Mouse (Mus musculus): ENCODE data around the gene Leng8. TPM values are rescaled to one million over a fixed set of nuclear protein-coding genes. Genes with fewer than 3 reads are reported as not detected.

Leng8 gene
- polyA plus RNA-seq, 1 experiment from 2014 or later: 66.7 TPM

DNA sequence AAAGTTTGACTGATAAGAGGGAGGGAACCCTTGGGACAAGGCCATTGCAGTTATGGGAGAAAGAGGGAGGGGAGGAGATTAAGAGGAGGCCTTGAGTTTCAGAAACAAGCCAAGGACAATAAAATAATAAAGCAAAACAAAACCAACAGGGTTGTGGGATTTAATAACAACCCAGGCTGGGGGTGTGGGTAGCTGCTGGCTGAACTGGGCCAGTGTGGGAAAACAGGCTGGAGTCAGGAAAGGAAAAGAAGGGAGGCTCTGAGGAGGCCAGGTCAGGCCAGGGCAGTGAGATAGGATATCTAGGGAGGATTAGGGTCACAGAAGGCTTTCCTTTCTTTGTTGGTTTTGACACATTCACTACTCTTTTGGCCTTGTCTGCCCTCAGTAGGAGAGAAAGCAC, 30.3 kb downstream of the Leng8 start:
- no peak overlapping the region for H3K4me3 ChIP-seq (replicated peaks; ENCODE audit: low read length)
- H3K27me3 ChIP-seq (ENCODE audit: control insufficient read depth, insufficient read depth, low read length): no peaks in the 10 kb centered on the region
- H3K36me3 ChIP-seq (replicated peaks; ENCODE audit: control insufficient read depth, insufficient read depth): no peaks in the 10 kb centered on the region
- H3K4me1 ChIP-seq (replicated peaks; ENCODE audit: control insufficient read depth, insufficient read depth, low read length): peaks cover 5% of the 10 kb centered on the region
- no peak overlapping the region for H3K4me2 ChIP-seq (replicated peaks)
- no peak overlapping the region for H3K9ac ChIP-seq
- H3K27ac ChIP-seq: no peak overlapping the region
- no peaks in the 10 kb centered on the region for H3K9me3 ChIP-seq (ENCODE audit: control insufficient read depth, low read length)
- DNase-seq (ENCODE audit: low spot score) (no peak), ATAC-seq (ENCODE audit: low FRiP score) (no peak)

- Histone ChIP-seq H3K9me3 (ENCODE audit: control insufficient read depth, low read length) (no peaks in the 10 kb centered on the region), H3K4me3 (replicated peaks; ENCODE audit: low read length) (no peak overlapping the region), H3K27me3 (ENCODE audit: control insufficient read depth, insufficient read depth, low read length) (no peaks in the 10 kb centered on the region), H3K9ac (no peak overlapping the region), H3K4me1 (replicated peaks; ENCODE audit: control insufficient read depth, insufficient read depth, low read length) (no peaks in the 10 kb centered on the region), H3K27ac (no peak overlapping the region), H3K36me3 (replicated peaks; ENCODE audit: control insufficient read depth, insufficient read depth) (no peaks in the 10 kb centered on the region), H3K4me2 (replicated peaks) (no peak overlapping the region)
- 85% methylated on average over 6 of the region's 6 CpGs for WGBS
- DNase-seq (ENCODE audit: low spot score) (no peak), ATAC-seq (ENCODE audit: low FRiP score) (no peak)
These were observed 33.5 kb downstream of the Leng8 start for GRCm38 (mm10) chr7:4170193-4170938.

DNA sequence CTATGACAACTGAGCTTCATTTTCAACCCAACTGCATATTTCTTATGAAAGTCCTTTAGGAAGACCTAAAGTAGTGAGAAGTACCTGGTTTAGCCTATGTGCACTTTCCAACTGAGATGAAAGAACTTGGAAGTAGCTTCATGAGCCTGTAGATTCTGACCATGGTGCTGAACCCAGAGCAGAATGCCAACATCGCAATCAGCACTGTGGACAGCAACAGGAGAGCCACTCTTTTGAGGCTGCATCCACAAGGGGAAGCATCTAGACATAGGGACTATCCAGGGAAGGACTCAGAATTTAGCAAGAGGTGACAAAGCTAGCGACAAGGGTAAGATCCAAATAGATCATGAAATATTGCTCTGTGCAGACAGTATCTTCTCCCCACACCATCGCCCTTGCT, 41.6 kb downstream of the Leng8 start:
- ATAC-seq (ENCODE audit: low FRiP score): no peak
- Histone ChIP-seq H3K4me3 (replicated peaks; ENCODE audit: low read length) (no peak overlapping the region), H3K4me1 (replicated peaks; ENCODE audit: control insufficient read depth, insufficient read depth, low read length) (no peaks in the 10 kb centered on the region), H3K27me3 (ENCODE audit: control insufficient read depth, insufficient read depth, low read length) (no peaks in the 10 kb centered on the region), H3K4me2 (replicated peaks) (no peak overlapping the region), H3K9me3 (ENCODE audit: control insufficient read depth, low read length) (no peaks in the 10 kb centered on the region), H3K36me3 (replicated peaks; ENCODE audit: control insufficient read depth, insufficient read depth) (no peaks in the 10 kb centered on the region), H3K27ac (no peak overlapping the region), H3K9ac (no peak overlapping the region)
- DNase-seq (ENCODE audit: low spot score): no peak
- WGBS: 43% methylated on average over 3 of the region's 3 CpGs

Other genes with a start within 250 kb of the Leng8 start
- gene Gm14548, start 238.9 kb upstream of the Leng8 start, polyA plus RNA-seq (2014; fragmentation: Nextera tagmentation; extraction: Ambion mirVana): not detected in 2 replicates
- gene Lilra6, start 221.5 kb upstream of the Leng8 start, polyA plus RNA-seq (2014; fragmentation: Nextera tagmentation; extraction: Ambion mirVana): not detected in 2 replicates
- gene Lair1, start 73.8 kb upstream of the Leng8 start, polyA plus RNA-seq (2014; fragmentation: Nextera tagmentation; extraction: Ambion mirVana): 2.8 and 3.4 TPM in 2 replicates
- gene Ttyh1, start 17.6 kb upstream of the Leng8 start, polyA plus RNA-seq (2014; fragmentation: Nextera tagmentation; extraction: Ambion mirVana): 148 and 151 TPM in 2 replicates
- gene Leng9, start 13.3 kb downstream of the Leng8 start, polyA plus RNA-seq (2014; fragmentation: Nextera tagmentation; extraction: Ambion mirVana): 3.1 and 3.7 TPM in 2 replicates
- 7.0 and 7.2 TPM in 2 replicates for gene Cdc42ep5, start 27.8 kb downstream of the Leng8 start, polyA plus RNA-seq (2014; fragmentation: Nextera tagmentation; extraction: Ambion mirVana)
- gene Lilra5, start 100.7 kb downstream of the Leng8 start, polyA plus RNA-seq (2014; fragmentation: Nextera tagmentation; extraction: Ambion mirVana): 0.15 TPM in 1 of 2 replicates, not detected in the other
- gene Ncr1, start 200.7 kb downstream of the Leng8 start, polyA plus RNA-seq (2014; fragmentation: Nextera tagmentation; extraction: Ambion mirVana): not detected in 2 replicates